Mouse (Mus musculus): ENCODE data around the gene Bbc3. TPM values are rescaled to one million over a fixed set of nuclear protein-coding genes. Genes with fewer than 3 reads are reported as not detected.

Gene Bbc3
- polyA plus RNA-seq, 1 experiment from 2014 or later, result 5.0 TPM

- Histone ChIP-seq H3K4me3 (ENCODE audit: inconsistent target) (no peak overlapping the region), H3K36me3 (ENCODE audit: inconsistent target) (peaks cover 15% of the 10 kb centered on the region; the same call in 1 of the 2 replicates), H3K79me2 (ENCODE audit: inconsistent target) (peaks cover 22% of the 10 kb centered on the region), H3K27ac (no peak overlapping the region)
- 94% methylated on average over 4 of the region's 4 CpGs for WGBS (ENCODE audit: missing documents)
Measured at GRCm38 (mm10) chr7:16319216-16319615, 11.0 kb downstream of the Bbc3 start.

DNA sequence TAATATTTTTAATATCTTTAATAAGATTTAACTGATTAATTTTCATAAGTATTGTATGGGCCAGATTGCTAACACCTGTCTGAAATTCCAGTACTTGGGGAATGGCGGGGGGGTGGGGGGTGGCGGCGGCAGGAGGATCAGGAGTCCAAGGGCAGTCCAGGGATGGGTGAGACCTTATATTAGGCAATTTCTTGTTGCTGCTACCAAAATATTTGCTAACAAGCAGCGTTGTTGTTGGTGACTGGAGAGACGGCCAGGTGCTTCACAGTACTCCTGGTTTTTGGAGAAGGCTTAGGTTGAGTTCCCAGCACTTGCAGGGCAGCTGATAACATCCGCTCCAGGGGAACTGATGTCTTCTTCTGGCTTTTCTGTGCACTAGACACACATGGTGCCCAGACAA is 12.3 kb downstream of the Bbc3 start:
- H3K79me2 ChIP-seq (ENCODE audit: inconsistent target), result peaks cover 9% of the 10 kb centered on the region; the same call in 1 of the 2 replicates
- H3K36me3 ChIP-seq (ENCODE audit: inconsistent target), result peaks cover 15% of the 10 kb centered on the region; the same call in 1 of the 2 replicates
- no peak overlapping the region for H3K4me3 ChIP-seq (ENCODE audit: inconsistent target)
- H3K27ac ChIP-seq, result no peak overlapping the region
- 100% methylated on average over 6 of the region's 6 CpGs for WGBS (ENCODE audit: missing documents)

GRCm38 (mm10) chr7:16324661-16325060 is 16.5 kb downstream of the Bbc3 start:
- Histone ChIP-seq H3K79me2 (ENCODE audit: inconsistent target) (no peaks in the 10 kb centered on the region), H3K27ac (no peak overlapping the region), H3K4me3 (ENCODE audit: inconsistent target) (no peak overlapping the region), H3K36me3 (ENCODE audit: inconsistent target) (peaks cover 12% of the 10 kb centered on the region; the same call in 1 of the 2 replicates)
- 92% methylated on average over 7 of the region's 7 CpGs for WGBS (ENCODE audit: missing documents)

DNA sequence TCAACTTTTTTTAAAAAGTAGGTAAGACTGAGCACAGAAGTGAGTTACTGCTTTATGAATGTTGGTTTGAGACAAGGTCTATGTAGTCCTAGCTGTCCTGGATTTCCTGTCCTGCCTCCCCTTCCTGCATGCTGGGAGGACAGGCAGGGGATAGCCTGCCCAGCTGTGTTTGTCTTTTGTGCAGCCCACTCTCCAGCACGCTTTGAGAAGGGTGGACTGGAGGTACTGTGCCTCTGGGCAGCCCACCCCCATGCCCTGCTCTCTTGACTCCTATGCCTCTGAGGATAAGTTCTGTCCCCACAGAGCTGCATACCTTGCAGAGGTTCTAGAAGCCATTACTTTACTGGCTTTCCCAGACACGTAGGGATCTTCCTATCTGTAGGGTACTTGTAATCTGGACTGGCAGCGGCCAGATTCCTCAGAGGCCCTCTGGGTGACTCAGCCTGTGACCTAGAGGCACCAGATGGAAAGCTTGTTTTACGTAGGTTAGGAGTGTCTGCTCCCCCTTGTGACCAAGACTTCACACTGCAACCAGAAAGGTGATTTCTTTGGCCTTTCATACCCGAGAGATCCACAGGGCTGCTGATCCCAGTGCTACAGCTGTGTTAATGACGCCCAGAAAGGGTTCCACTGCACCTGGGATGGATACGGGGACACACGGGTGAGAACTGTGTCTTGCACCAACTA is 17.9 kb downstream of the Bbc3 start:
- Histone ChIP-seq H3K4me3 (ENCODE audit: inconsistent target) (no peak overlapping the region), H3K79me2 (ENCODE audit: inconsistent target) (no peaks in the 10 kb centered on the region), H3K36me3 (ENCODE audit: inconsistent target) (peaks cover 21% of the 10 kb centered on the region), H3K27ac (peak overlapping the region; percentile 54)
- WGBS (ENCODE audit: missing documents), result 30% methylated on average over 8 of the region's 8 CpGs

GRCm38 (mm10) chr7:16326607-16326971 is 18.4 kb downstream of the Bbc3 start:
- 94% methylated on average over 2 of the region's 2 CpGs for WGBS (ENCODE audit: missing documents)
- H3K27ac ChIP-seq, result 0 out of 2 replicates have a peak overlapping the region, but pooled peaks have one; percentile 54
- H3K4me3 ChIP-seq (ENCODE audit: inconsistent target), result no peak overlapping the region
- H3K36me3 ChIP-seq (ENCODE audit: inconsistent target), result peaks cover 21% of the 10 kb centered on the region
- H3K79me2 ChIP-seq (ENCODE audit: inconsistent target), result no peaks in the 10 kb centered on the region

- H3K4me3 ChIP-seq (ENCODE audit: inconsistent target), result no peak overlapping the region
- H3K27ac ChIP-seq, result no peak overlapping the region
- 97% methylated on average over 3 of the region's 3 CpGs for WGBS (ENCODE audit: missing documents)
- H3K79me2 ChIP-seq (ENCODE audit: inconsistent target), result no peaks in the 10 kb centered on the region
- H3K36me3 ChIP-seq (ENCODE audit: inconsistent target), result peaks cover 33% of the 10 kb centered on the region
Measured at GRCm38 (mm10) chr7:16329146-16329545, 21.0 kb downstream of the Bbc3 start.

GRCm38 (mm10) chr7:16337733-16338132 is 29.5 kb downstream of the Bbc3 start:
- peaks cover 36% of the 10 kb centered on the region for H3K36me3 ChIP-seq (ENCODE audit: inconsistent target)

GRCm38 (mm10) chr7:16344598-16344997 is 36.4 kb downstream of the Bbc3 start:
- 100% methylated on average over 3 of the region's 3 CpGs for WGBS (ENCODE audit: missing documents)
- Histone ChIP-seq H3K79me2 (ENCODE audit: inconsistent target) (peaks cover 22% of the 10 kb centered on the region; the same call in 1 of the 2 replicates), H3K27ac (no peak overlapping the region), H3K36me3 (ENCODE audit: inconsistent target) (no peaks in the 10 kb centered on the region), H3K4me3 (ENCODE audit: inconsistent target) (no peak overlapping the region)

More at GRCm38 (mm10) chr7:16337733-16338132, 29.5 kb downstream of the Bbc3 start:
- H3K79me2 ChIP-seq (ENCODE audit: inconsistent target), result peaks cover 5% of the 10 kb centered on the region; the same call in 1 of the 2 replicates
- 92% methylated on average over 2 of the region's 2 CpGs for WGBS (ENCODE audit: missing documents)
- no peak overlapping the region for H3K27ac ChIP-seq
- no peak overlapping the region for H3K4me3 ChIP-seq (ENCODE audit: inconsistent target)

GRCm38 (mm10) chr7:16345297-16345696 is 37.1 kb downstream of the Bbc3 start:
- WGBS (ENCODE audit: missing documents), result 84% methylated on average over 4 of the region's 4 CpGs
- Histone ChIP-seq H3K27ac (no peak overlapping the region), H3K4me3 (ENCODE audit: inconsistent target) (no peak overlapping the region), H3K79me2 (ENCODE audit: inconsistent target) (peaks cover 22% of the 10 kb centered on the region; the same call in 1 of the 2 replicates), H3K36me3 (ENCODE audit: inconsistent target) (no peaks in the 10 kb centered on the region)

- H3K36me3 ChIP-seq (ENCODE audit: inconsistent target), result peaks cover 6% of the 10 kb centered on the region; the same call in 1 of the 2 replicates
Measured at GRCm38 (mm10) chr7:16349999-16350398, 41.8 kb downstream of the Bbc3 start.

GRCm38 (mm10) chr7:16355854-16356594 is 47.8 kb downstream of the Bbc3 start:
- 98% methylated on average over 3 of the region's 3 CpGs for WGBS (ENCODE audit: missing documents)
- Histone ChIP-seq H3K79me2 (ENCODE audit: inconsistent target) (peaks cover 14% of the 10 kb centered on the region), H3K4me3 (ENCODE audit: inconsistent target) (no peak overlapping the region), H3K36me3 (ENCODE audit: inconsistent target) (peaks cover 22% of the 10 kb centered on the region; the same call in 1 of the 2 replicates), H3K27ac (no peak overlapping the region)

More at GRCm38 (mm10) chr7:16349999-16350398, 41.8 kb downstream of the Bbc3 start:
- 88% methylated on average over 5 of the region's 5 CpGs for WGBS (ENCODE audit: missing documents)
- Histone ChIP-seq H3K4me3 (ENCODE audit: inconsistent target) (no peak overlapping the region), H3K79me2 (ENCODE audit: inconsistent target) (no peaks in the 10 kb centered on the region; the same call in 1 of the 2 replicates), H3K27ac (no peak overlapping the region)

GRCm38 (mm10) chr7:16357602-16358001 is 49.4 kb downstream of the Bbc3 start:
- peaks cover 29% of the 10 kb centered on the region for H3K79me2 ChIP-seq (ENCODE audit: inconsistent target)
- 100% methylated on average over 3 of the region's 3 CpGs for WGBS (ENCODE audit: missing documents)
- no peak overlapping the region for H3K27ac ChIP-seq
- H3K4me3 ChIP-seq (ENCODE audit: inconsistent target), result no peak overlapping the region
- H3K36me3 ChIP-seq (ENCODE audit: inconsistent target), result peaks cover 17% of the 10 kb centered on the region; the same call in 1 of the 2 replicates

DNA sequence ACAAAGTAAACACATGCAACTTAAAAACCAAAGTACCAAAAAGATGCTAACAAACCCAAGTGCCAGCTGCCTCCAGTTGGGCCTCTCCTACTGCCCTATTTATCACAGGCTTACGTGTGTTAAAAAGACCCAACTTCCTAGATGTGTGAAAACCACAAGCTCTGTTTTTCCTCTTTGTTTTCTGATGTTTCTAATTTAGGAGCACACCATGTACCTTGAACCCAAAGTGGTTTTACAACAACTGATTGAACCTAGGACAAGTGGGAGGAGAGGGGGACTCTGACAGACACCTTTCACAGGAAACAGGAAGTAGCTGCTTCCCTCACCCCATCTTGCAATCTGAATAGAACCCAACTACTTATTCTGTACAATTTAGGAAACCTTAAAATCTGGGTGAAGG is 56.1 kb downstream of the Bbc3 start:
- Histone ChIP-seq H3K79me2 (ENCODE audit: inconsistent target) (peaks cover 74% of the 10 kb centered on the region), H3K27ac (no peak overlapping the region), H3K4me3 (ENCODE audit: inconsistent target) (no peak overlapping the region), H3K36me3 (ENCODE audit: inconsistent target) (no peaks in the 10 kb centered on the region)
- WGBS (ENCODE audit: missing documents), result 60% methylated on average over 1 of the region's 1 CpGs

DNA sequence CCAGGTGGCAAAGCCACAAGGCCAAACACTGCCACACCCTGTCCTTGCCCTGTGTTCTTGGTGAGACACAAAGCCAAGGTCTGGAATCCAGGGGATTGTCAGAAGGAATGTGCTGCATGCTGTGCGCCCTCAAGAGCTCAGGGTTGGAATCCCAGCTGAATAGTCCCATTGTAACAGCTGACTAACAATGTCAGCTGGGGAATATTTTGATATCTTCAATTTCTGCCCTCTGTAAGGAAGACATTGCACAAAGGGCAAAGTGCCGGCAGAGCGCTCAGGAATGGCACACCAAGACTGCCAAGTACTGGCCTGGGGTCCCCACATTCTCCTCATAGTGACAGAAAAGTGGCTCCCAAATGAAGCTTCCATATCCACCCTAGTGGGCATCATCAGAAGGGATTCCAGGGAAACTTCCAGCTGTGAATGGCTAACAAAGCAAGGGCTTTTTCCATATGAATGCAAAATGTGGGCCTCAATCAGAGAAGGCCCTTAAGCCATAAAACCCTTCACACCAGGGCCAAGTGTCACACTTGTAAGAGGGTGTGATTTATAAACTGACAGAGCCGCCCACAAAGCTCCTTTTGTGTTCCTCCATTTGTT is 56.8 kb downstream of the Bbc3 start:
- WGBS (ENCODE audit: missing documents), result 89% methylated on average over 4 of the region's 4 CpGs
- Histone ChIP-seq H3K27ac (no peak overlapping the region), H3K36me3 (ENCODE audit: inconsistent target) (peaks cover 6% of the 10 kb centered on the region; the same call in 1 of the 2 replicates), H3K4me3 (ENCODE audit: inconsistent target) (no peak overlapping the region), H3K79me2 (ENCODE audit: inconsistent target) (peaks cover 78% of the 10 kb centered on the region)

All from macrophage (primary cell).